Mouse (Mus musculus) myocyte (in vitro differentiated cells): ENCODE results near the gene Dock2.

Source experiments
- CEBPB ChIP-seq: IDR thresholded peaks from 2 replicates; pipeline ENCODE4 v1.6.1; 2011; ENCODE audit warnings: mild to moderate bottlenecking, moderate library complexity; ENCODE audit not compliant: poor library complexity, insufficient read depth, severe bottlenecking
- E2F4 ChIP-seq: IDR thresholded peaks from one replicate; pipeline ENCODE4 v1.6.1; 2011; ENCODE audit warnings: mild to moderate bottlenecking, control low read depth, moderate library complexity; ENCODE audit not compliant: insufficient read depth
- MAX ChIP-seq: IDR thresholded peaks from one replicate; pipeline ENCODE4 v1.6.1; 2011; ENCODE audit warnings: low read depth, mild to moderate bottlenecking, control low read depth
- MYOD1 ChIP-seq, 3 experiments: IDR thresholded peaks; one replicate each; pipeline ENCODE4 v1.6.1; 2011; ENCODE audit warnings: control low read depth in 2 of 3, low read depth in 2 of 3, mild to moderate bottlenecking in 2 of 3, moderate library complexity in 1 of 3; ENCODE audit not compliant: insufficient read length in 2 of 3, control insufficient read depth in 1 of 3
- MYOG ChIP-seq, 3 experiments: IDR thresholded peaks; one replicate each; pipeline ENCODE4 v1.6.1; 2011; ENCODE audit warnings: control low read depth in 2 of 3, low read depth in 2 of 3, mild to moderate bottlenecking in 2 of 3; ENCODE audit not compliant: insufficient read length in 2 of 3, control insufficient read depth in 1 of 3, insufficient read depth in 1 of 3
- POLR2A ChIP-seq: IDR thresholded peaks from one replicate; pipeline ENCODE4 v1.6.1; 2011; ENCODE audit warnings: low read depth, mild to moderate bottlenecking, control low read depth, moderate library complexity; ENCODE audit not compliant: insufficient read length
- POLR2AphosphoS2 ChIP-seq: IDR thresholded peaks from one replicate; pipeline ENCODE4 v1.6.1; 2011; ENCODE audit warnings: low read depth, control low read depth; ENCODE audit not compliant: insufficient read length
- REST ChIP-seq: IDR thresholded peaks from one replicate; pipeline ENCODE4 v1.6.1; 2011; ENCODE audit warnings: mild to moderate bottlenecking, control low read depth, moderate library complexity; ENCODE audit not compliant: insufficient read depth, insufficient read length
- TCF12 ChIP-seq: IDR thresholded peaks from one replicate; pipeline ENCODE4 v1.6.1; 2011; ENCODE audit warnings: mild to moderate bottlenecking, control low read depth; ENCODE audit not compliant: poor library complexity, insufficient read depth, severe bottlenecking
- USF1 ChIP-seq: IDR thresholded peaks from one replicate; pipeline ENCODE4 v1.6.1; 2011; ENCODE audit warnings: low read depth, mild to moderate bottlenecking, control low read depth, moderate library complexity

- TF ChIP-seq POLR2A (no peak), POLR2AphosphoS2 (no peak), MYOD1 (IDR thresholded peaks at IDR 0.05; ENCODE audit: control insufficient read depth in 1 of 3, insufficient read length in 2 of 3, low read depth in 2 of 3) (no peak), E2F4 (no peak), CEBPB (no peak), USF1 (no peak), TCF12 (no peak), MAX (no peak), MYOG (IDR thresholded peaks at IDR 0.05; ENCODE audit: control insufficient read depth in 1 of 3, insufficient read depth in 1 of 3, insufficient read length in 2 of 3, low read depth in 2 of 3) (no peak), REST (no peak)
These were observed 359.1 kb downstream of the Dock2 start for GRCm38 (mm10) chr11:34424546-34424945.
